Mouse (Mus musculus) myocyte (in vitro differentiated cells): ENCODE measurements around the gene D17H6S53E. TPM values are rescaled to one million over a fixed set of nuclear protein-coding genes. Genes with fewer than 3 reads are reported as not detected.

Experiments used
- H3K27me3 ChIP-seq: one replicate; pipeline ENCODE4 v1.6.1; 2011; ENCODE audit not compliant: control insufficient read depth, insufficient read depth, insufficient read length
- H3K36me3 ChIP-seq: one replicate; pipeline ENCODE4 v1.6.1; 2011; ENCODE audit not compliant: control insufficient read depth, insufficient read depth
- H3K4me2 ChIP-seq: one replicate; pipeline ENCODE4 v1.6.1; 2011; ENCODE audit warnings: low read depth, control low read depth
- H3K4me3 ChIP-seq: one replicate; pipeline ENCODE4 v1.5.1; 2011; ENCODE audit warnings: mild to moderate bottlenecking, control low read depth, moderate library complexity
- H3K79me2 ChIP-seq: one replicate; pipeline ENCODE4 v1.6.1; 2011; ENCODE audit not compliant: control insufficient read depth, insufficient read depth
- H3ac ChIP-seq: one replicate; pipeline ENCODE4 v1.6.1; 2011; ENCODE audit not compliant: control insufficient read depth, insufficient read length
- CEBPB ChIP-seq: IDR thresholded peaks from 2 replicates; pipeline ENCODE4 v1.6.1; 2011; ENCODE audit warnings: mild to moderate bottlenecking, moderate library complexity; ENCODE audit not compliant: poor library complexity, insufficient read depth, severe bottlenecking
- E2F4 ChIP-seq: IDR thresholded peaks from one replicate; pipeline ENCODE4 v1.6.1; 2011; ENCODE audit warnings: mild to moderate bottlenecking, control low read depth, moderate library complexity; ENCODE audit not compliant: insufficient read depth
- MAX ChIP-seq: IDR thresholded peaks from one replicate; pipeline ENCODE4 v1.6.1; 2011; ENCODE audit warnings: low read depth, mild to moderate bottlenecking, control low read depth
- MYOD1 ChIP-seq, 3 experiments: IDR thresholded peaks; one replicate each; pipeline ENCODE4 v1.6.1; 2011; ENCODE audit warnings: control low read depth in 2 of 3, low read depth in 2 of 3, mild to moderate bottlenecking in 2 of 3, moderate library complexity in 1 of 3; ENCODE audit not compliant: insufficient read length in 2 of 3, control insufficient read depth in 1 of 3
- MYOG ChIP-seq, 3 experiments: IDR thresholded peaks; one replicate each; pipeline ENCODE4 v1.6.1; 2011; ENCODE audit warnings: control low read depth in 2 of 3, low read depth in 2 of 3, mild to moderate bottlenecking in 2 of 3; ENCODE audit not compliant: insufficient read length in 2 of 3, control insufficient read depth in 1 of 3, insufficient read depth in 1 of 3
- POLR2A ChIP-seq: IDR thresholded peaks from one replicate; pipeline ENCODE4 v1.6.1; 2011; ENCODE audit warnings: low read depth, mild to moderate bottlenecking, control low read depth, moderate library complexity; ENCODE audit not compliant: insufficient read length
- POLR2AphosphoS2 ChIP-seq: IDR thresholded peaks from one replicate; pipeline ENCODE4 v1.6.1; 2011; ENCODE audit warnings: low read depth, control low read depth; ENCODE audit not compliant: insufficient read length
- REST ChIP-seq: IDR thresholded peaks from one replicate; pipeline ENCODE4 v1.6.1; 2011; ENCODE audit warnings: mild to moderate bottlenecking, control low read depth, moderate library complexity; ENCODE audit not compliant: insufficient read depth, insufficient read length
- SRF ChIP-seq: IDR thresholded peaks from one replicate; pipeline ENCODE4 v1.6.1; 2011; ENCODE audit warnings: low read depth; ENCODE audit not compliant: control insufficient read depth, insufficient read length
- TCF12 ChIP-seq: IDR thresholded peaks from one replicate; pipeline ENCODE4 v1.6.1; 2011; ENCODE audit warnings: mild to moderate bottlenecking, control low read depth; ENCODE audit not compliant: poor library complexity, insufficient read depth, severe bottlenecking
- TCF3 ChIP-seq: IDR thresholded peaks from one replicate; pipeline ENCODE4 v1.6.1; 2011; ENCODE audit warnings: low read depth, control low read depth; ENCODE audit not compliant: insufficient read length
- USF1 ChIP-seq: IDR thresholded peaks from one replicate; pipeline ENCODE4 v1.6.1; 2011; ENCODE audit warnings: low read depth, mild to moderate bottlenecking, control low read depth, moderate library complexity
- polyA plus RNA-seq: library from polyadenylated mRNA; unstranded; fragments of >200 nt; fragmentation: generic; extraction: Trizol; gene quantifications from one replicate; pipeline ENCODE4 v1.2.1, GENCODE M21; 2012; ENCODE audit warnings: missing spikeins

The D17H6S53E gene
- polyA plus RNA-seq, 1 experiment: 12.8 TPM

DNA sequence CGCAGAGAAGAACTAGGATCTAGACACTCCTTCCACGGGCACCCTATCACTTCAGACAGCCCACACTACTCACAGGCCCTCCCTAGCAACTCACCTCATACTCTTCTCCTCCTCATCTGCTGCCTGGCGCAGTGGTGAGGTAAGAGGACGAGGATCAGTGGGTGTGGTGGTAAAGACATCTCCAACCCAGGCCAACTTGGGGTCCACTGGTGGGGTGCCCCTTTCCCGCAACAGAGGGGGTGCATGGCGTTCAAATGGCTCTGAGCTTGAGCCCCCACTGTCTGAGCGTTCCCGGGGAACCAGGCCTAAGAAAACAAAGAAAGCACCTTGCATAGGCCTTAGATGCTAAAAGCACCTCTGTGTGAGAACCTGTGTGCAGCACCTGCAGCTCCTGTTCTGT lies 31.1 kb downstream of the D17H6S53E start:
- peaks cover 53% of the 10 kb centered on the region for H3K36me3 ChIP-seq

DNA sequence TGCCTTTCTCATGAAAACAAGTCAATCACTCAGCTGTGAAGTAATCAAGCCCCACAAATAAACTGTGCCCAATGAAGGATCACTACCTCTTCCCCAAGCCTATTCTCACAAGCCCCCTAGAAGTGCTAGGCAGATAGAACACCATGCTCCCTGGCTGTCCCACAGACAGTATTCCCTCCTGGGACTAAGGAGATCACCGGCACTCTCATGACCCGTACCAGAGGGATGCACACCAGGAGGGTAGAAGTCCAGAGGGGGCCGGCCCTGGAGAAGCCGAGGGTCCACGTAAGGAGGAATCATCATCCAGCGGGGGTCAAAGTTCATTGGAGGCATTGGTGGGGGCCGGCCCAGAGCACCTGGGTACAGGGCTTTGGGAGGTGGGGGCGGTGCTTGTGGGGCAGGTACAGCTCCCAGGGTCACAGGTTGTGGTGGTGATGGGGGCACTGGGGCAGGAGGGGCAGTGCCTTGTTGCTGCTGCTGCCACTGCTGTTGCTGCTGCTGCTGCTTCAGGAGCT lies 31.5 kb downstream of the D17H6S53E start:
- H3K4me3 ChIP-seq: no peak overlapping the region
- no peak overlapping the region for H3K4me2 ChIP-seq
- no peaks in the 10 kb centered on the region for H3K27me3 ChIP-seq
- H3ac ChIP-seq: no peak overlapping the region
- TF ChIP-seq POLR2AphosphoS2 (no peak), USF1 (no peak), MAX (no peak), SRF (no peak), E2F4 (no peak)
- H3K79me2 ChIP-seq: peaks cover 46% of the 10 kb centered on the region
- H3K36me3 ChIP-seq: peaks cover 53% of the 10 kb centered on the region

More for the DNA sequence above, 31.1 kb downstream of the D17H6S53E start:
- H3K4me3 ChIP-seq: no peak overlapping the region
- H3K79me2 ChIP-seq: peaks cover 41% of the 10 kb centered on the region
- no peak for TF ChIP-seq USF1
- no peak for TF ChIP-seq MAX
- peak; percentile 24 for TF ChIP-seq POLR2AphosphoS2
- no peak for TF ChIP-seq TCF3
- TF ChIP-seq SRF: no peak
- H3K4me2 ChIP-seq: no peak overlapping the region
- no peaks in the 10 kb centered on the region for H3K27me3 ChIP-seq
- no peak overlapping the region for H3ac ChIP-seq

DNA sequence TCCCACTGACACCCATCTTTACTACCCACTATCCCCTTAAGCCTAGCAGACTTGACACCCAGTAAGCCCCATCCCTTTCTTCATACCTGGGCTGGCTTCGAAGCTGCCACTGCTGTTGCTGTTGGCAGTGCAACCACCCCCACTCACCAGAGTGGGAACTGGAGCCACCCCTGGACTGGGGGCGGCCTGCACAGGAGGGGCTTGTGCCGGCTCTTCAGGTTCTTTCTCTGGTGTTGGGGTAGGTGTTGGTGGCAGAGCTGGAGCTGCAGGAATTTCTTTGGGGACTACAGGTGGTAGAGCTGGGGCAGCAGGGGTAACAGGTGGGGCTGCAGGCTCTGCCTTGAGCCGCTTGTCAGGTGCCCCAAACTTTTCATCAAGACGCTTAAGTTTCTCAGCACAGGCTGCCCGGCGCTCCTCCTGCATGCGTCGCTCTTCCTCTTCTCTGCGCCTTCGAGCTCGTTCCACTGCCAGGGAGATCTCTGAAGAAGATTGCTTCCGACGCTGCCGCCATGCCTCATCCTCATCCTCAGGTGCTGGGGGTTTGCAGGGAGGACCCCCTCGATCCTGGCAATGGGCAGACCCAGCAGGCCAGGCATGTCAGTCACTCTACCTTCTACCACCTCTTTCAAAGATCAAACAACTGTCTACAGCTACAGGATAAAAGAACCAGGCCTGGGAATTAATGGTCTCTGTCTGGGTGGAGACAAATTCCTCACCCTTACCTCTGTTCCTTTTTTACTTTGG lies 32.8 kb downstream of the D17H6S53E start:
- no peak overlapping the region for H3K4me3 ChIP-seq
- peaks cover 46% of the 10 kb centered on the region for H3K36me3 ChIP-seq
- H3K27me3 ChIP-seq: no peaks in the 10 kb centered on the region
- TF ChIP-seq POLR2AphosphoS2: peak; percentile 40
- peak; percentile 14 for TF ChIP-seq POLR2A
- TF ChIP-seq USF1: no peak
- no peak for TF ChIP-seq REST
- TF ChIP-seq TCF3: no peak
- no peak overlapping the region for H3ac ChIP-seq
- H3K79me2 ChIP-seq: peaks cover 59% of the 10 kb centered on the region
- no peak overlapping the region for H3K4me2 ChIP-seq

DNA sequence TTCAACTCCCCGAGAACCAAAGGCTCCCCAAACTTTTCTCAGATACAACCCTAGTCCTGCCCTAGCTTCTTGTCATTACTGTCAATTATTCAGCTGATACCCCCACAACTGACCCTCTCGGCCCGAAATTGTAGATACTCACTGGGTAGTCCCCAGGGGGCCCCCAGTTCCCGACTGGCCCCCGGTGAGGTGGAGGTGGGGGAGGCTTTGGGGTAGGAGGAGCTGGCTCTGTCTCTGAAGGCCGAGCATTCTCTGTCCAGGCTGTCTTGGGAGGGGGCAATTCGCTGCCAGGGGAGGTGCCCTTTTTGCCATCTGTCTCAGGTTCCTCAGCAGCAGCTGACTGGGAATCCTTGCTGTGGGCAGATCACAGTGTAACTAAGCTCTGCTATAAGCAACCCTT lies 33.5 kb downstream of the D17H6S53E start:
- Histone ChIP-seq H3K79me2 (peaks cover 62% of the 10 kb centered on the region), H3K4me3 (no peak overlapping the region), H3ac (no peak overlapping the region), H3K27me3 (no peaks in the 10 kb centered on the region), H3K36me3 (peaks cover 44% of the 10 kb centered on the region), H3K4me2 (no peak overlapping the region)
- TF ChIP-seq MAX (no peak), MYOG (IDR thresholded peaks at IDR 0.05; ENCODE audit: control insufficient read depth in 1 of 3, insufficient read depth in 1 of 3, insufficient read length in 2 of 3, low read depth in 2 of 3) (no peak), POLR2AphosphoS2 (peak; percentile 10)

DNA sequence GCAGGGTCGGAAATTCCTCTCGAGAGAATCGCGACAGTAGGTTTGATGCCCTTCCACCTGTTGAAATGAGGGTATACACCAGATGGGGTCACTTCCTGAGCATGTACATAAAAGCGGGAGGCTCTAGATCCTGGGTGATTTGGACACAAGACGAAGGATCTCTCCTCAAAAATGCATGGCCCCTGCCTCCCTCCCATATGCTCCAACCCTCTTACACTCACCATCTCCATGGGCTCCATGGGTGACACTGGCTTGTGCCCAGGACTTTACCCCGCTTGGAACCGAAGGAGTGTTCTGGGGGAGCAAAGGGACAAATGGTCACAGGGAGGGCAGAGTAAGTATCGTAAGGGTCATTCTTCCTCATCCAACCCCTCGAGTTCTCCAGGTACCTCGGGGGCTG lies 35.2 kb downstream of the D17H6S53E start:
- peaks cover 67% of the 10 kb centered on the region for H3K79me2 ChIP-seq
- no peak overlapping the region for H3K4me2 ChIP-seq
- no peaks in the 10 kb centered on the region for H3K27me3 ChIP-seq
- H3ac ChIP-seq: no peak overlapping the region
- H3K4me3 ChIP-seq: peak overlapping the region; percentile 83
- TF ChIP-seq TCF3: no peak
- no peak for TF ChIP-seq E2F4
- TF ChIP-seq REST: no peak
- no peak for TF ChIP-seq POLR2AphosphoS2
- no peak for TF ChIP-seq MYOD1 (IDR thresholded peaks at IDR 0.05; ENCODE audit: control insufficient read depth in 1 of 3, insufficient read length in 2 of 3, low read depth in 2 of 3)
- no peak for TF ChIP-seq CEBPB
- no peak for TF ChIP-seq SRF
- TF ChIP-seq TCF12: no peak
- TF ChIP-seq USF1: no peak
- peaks cover 39% of the 10 kb centered on the region for H3K36me3 ChIP-seq

DNA sequence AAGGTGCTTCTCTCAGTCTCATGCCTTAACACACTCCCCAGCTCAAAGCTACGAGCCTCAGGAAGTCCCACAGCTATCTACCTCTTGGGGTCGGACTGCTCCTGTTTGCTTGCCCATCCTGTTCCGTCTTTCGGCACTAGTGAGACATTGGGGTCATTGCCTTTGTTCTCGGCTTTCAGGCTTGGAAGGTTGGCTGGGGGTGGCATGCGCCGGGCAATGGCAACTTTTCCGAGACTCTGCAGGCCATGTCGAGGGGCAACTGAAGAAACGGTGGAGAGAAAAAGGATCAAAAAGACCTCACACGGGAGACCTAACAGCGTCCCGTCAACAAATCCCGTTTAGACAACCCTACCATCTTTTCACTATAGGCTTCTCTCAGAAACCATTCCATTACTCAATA lies 35.9 kb downstream of the D17H6S53E start:
- Histone ChIP-seq H3K4me2 (peak overlapping the region; percentile 93), H3K79me2 (peaks cover 68% of the 10 kb centered on the region), H3ac (no peak overlapping the region), H3K4me3 (peak overlapping the region; percentile 83), H3K27me3 (no peaks in the 10 kb centered on the region), H3K36me3 (peaks cover 37% of the 10 kb centered on the region)
- TF ChIP-seq TCF12: no peak
- no peak for TF ChIP-seq MAX
- TF ChIP-seq TCF3: no peak
- TF ChIP-seq REST: no peak
- no peak for TF ChIP-seq USF1
